Mouse (Mus musculus) myocyte (in vitro differentiated cells): ENCODE results near the gene Zfp36. TPM values are rescaled to one million over a fixed set of nuclear protein-coding genes. Genes with fewer than 3 reads are reported as not detected.

ENCODE experiments used
- H3K27me3 ChIP-seq: one replicate; pipeline ENCODE4 v1.6.1; 2011; ENCODE audit not compliant: control insufficient read depth, insufficient read depth, insufficient read length
- H3K36me3 ChIP-seq: one replicate; pipeline ENCODE4 v1.6.1; 2011; ENCODE audit not compliant: control insufficient read depth, insufficient read depth
- H3K4me2 ChIP-seq: one replicate; pipeline ENCODE4 v1.6.1; 2011; ENCODE audit warnings: low read depth, control low read depth
- H3K4me3 ChIP-seq: one replicate; pipeline ENCODE4 v1.5.1; 2011; ENCODE audit warnings: mild to moderate bottlenecking, control low read depth, moderate library complexity
- H3K79me2 ChIP-seq: one replicate; pipeline ENCODE4 v1.6.1; 2011; ENCODE audit not compliant: control insufficient read depth, insufficient read depth
- H3ac ChIP-seq: one replicate; pipeline ENCODE4 v1.6.1; 2011; ENCODE audit not compliant: control insufficient read depth, insufficient read length
- CEBPB ChIP-seq: IDR thresholded peaks from 2 replicates; pipeline ENCODE4 v1.6.1; 2011; ENCODE audit warnings: mild to moderate bottlenecking, moderate library complexity; ENCODE audit not compliant: poor library complexity, insufficient read depth, severe bottlenecking
- E2F4 ChIP-seq: IDR thresholded peaks from one replicate; pipeline ENCODE4 v1.6.1; 2011; ENCODE audit warnings: mild to moderate bottlenecking, control low read depth, moderate library complexity; ENCODE audit not compliant: insufficient read depth
- MAX ChIP-seq: IDR thresholded peaks from one replicate; pipeline ENCODE4 v1.6.1; 2011; ENCODE audit warnings: low read depth, mild to moderate bottlenecking, control low read depth
- MYOD1 ChIP-seq, 3 experiments: IDR thresholded peaks; one replicate each; pipeline ENCODE4 v1.6.1; 2011; ENCODE audit warnings: control low read depth in 2 of 3, low read depth in 2 of 3, mild to moderate bottlenecking in 2 of 3, moderate library complexity in 1 of 3; ENCODE audit not compliant: insufficient read length in 2 of 3, control insufficient read depth in 1 of 3
- MYOG ChIP-seq, 3 experiments: IDR thresholded peaks; one replicate each; pipeline ENCODE4 v1.6.1; 2011; ENCODE audit warnings: control low read depth in 2 of 3, low read depth in 2 of 3, mild to moderate bottlenecking in 2 of 3; ENCODE audit not compliant: insufficient read length in 2 of 3, control insufficient read depth in 1 of 3, insufficient read depth in 1 of 3
- POLR2A ChIP-seq: IDR thresholded peaks from one replicate; pipeline ENCODE4 v1.6.1; 2011; ENCODE audit warnings: low read depth, mild to moderate bottlenecking, control low read depth, moderate library complexity; ENCODE audit not compliant: insufficient read length
- POLR2AphosphoS2 ChIP-seq: IDR thresholded peaks from one replicate; pipeline ENCODE4 v1.6.1; 2011; ENCODE audit warnings: low read depth, control low read depth; ENCODE audit not compliant: insufficient read length
- REST ChIP-seq: IDR thresholded peaks from one replicate; pipeline ENCODE4 v1.6.1; 2011; ENCODE audit warnings: mild to moderate bottlenecking, control low read depth, moderate library complexity; ENCODE audit not compliant: insufficient read depth, insufficient read length
- SRF ChIP-seq: IDR thresholded peaks from one replicate; pipeline ENCODE4 v1.6.1; 2011; ENCODE audit warnings: low read depth; ENCODE audit not compliant: control insufficient read depth, insufficient read length
- TCF12 ChIP-seq: IDR thresholded peaks from one replicate; pipeline ENCODE4 v1.6.1; 2011; ENCODE audit warnings: mild to moderate bottlenecking, control low read depth; ENCODE audit not compliant: poor library complexity, insufficient read depth, severe bottlenecking
- TCF3 ChIP-seq: IDR thresholded peaks from one replicate; pipeline ENCODE4 v1.6.1; 2011; ENCODE audit warnings: low read depth, control low read depth; ENCODE audit not compliant: insufficient read length
- USF1 ChIP-seq: IDR thresholded peaks from one replicate; pipeline ENCODE4 v1.6.1; 2011; ENCODE audit warnings: low read depth, mild to moderate bottlenecking, control low read depth, moderate library complexity
- polyA plus RNA-seq: library from polyadenylated mRNA; unstranded; fragments of >200 nt; fragmentation: generic; extraction: Trizol; gene quantifications from one replicate; pipeline ENCODE4 v1.2.1, GENCODE M21; 2012; ENCODE audit warnings: missing spikeins

Zfp36 gene
- polyA plus RNA-seq, 1 experiment: 7.5 TPM

DNA sequence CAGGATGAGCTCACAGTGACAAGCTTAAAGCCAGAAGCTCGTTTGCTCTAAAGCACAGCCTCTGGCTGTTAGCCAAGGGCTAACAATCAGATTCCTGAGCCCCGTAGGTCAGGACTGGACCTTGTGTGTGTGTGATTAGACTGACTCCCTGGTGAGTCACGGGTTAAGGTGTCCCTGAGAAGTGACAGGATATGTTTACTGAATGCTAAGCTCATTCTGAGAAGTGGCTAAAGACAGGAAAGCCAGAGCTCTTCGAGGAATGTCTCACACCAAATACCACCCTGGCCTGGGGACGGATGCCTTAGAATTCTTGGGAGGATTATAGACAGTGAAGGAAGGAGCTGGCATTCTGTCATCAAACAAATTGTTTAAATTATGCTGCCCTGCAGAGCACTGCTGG lies 22.1 kb downstream of the Zfp36 start:
- Histone ChIP-seq H3K27me3 (no peaks in the 10 kb centered on the region), H3ac (no peak overlapping the region), H3K4me2 (peak overlapping the region; percentile 2), H3K79me2 (no peaks in the 10 kb centered on the region), H3K4me3 (no peak overlapping the region), H3K36me3 (peaks cover 17% of the 10 kb centered on the region)
- TF ChIP-seq CEBPB (no peak), TCF12 (no peak), MAX (no peak), E2F4 (no peak), REST (no peak), POLR2A (no peak), MYOD1 (IDR thresholded peaks at IDR 0.05; ENCODE audit: control insufficient read depth in 1 of 3, insufficient read length in 2 of 3, low read depth in 2 of 3) (no peak), SRF (no peak), USF1 (no peak), TCF3 (no peak), MYOG (IDR thresholded peaks at IDR 0.05; ENCODE audit: control insufficient read depth in 1 of 3, insufficient read depth in 1 of 3, insufficient read length in 2 of 3, low read depth in 2 of 3) (no peak), POLR2AphosphoS2 (no peak)

DNA sequence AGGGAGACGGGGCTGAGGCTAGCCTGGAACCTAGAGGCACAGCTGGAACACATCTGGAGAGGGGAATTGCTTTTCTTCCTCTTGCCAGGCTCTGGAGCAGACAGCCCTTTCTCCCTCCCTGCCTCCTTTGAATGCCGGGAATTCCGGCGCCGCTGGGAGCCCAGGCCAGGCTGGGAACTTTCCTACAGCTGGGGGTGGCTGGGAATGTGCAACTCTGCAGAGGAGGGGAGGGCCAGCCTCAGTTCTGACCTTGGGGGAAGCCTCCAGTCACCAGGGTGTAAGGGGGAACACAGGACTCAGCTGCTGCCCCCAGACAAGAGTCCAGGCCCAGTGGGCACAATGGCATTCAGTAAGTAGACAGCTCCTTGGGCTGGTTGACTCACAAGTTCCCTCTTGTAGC lies 23.1 kb downstream of the Zfp36 start:
- Histone ChIP-seq H3K36me3 (peaks cover 27% of the 10 kb centered on the region), H3K4me2 (no peak overlapping the region), H3ac (no peak overlapping the region), H3K79me2 (peaks cover 5% of the 10 kb centered on the region), H3K4me3 (no peak overlapping the region), H3K27me3 (no peaks in the 10 kb centered on the region)
- TF ChIP-seq USF1: no peak
- peak; percentile 10 for TF ChIP-seq POLR2A
- TF ChIP-seq MAX: no peak
- TF ChIP-seq MYOG (IDR thresholded peaks at IDR 0.05; ENCODE audit: control insufficient read depth in 1 of 3, insufficient read depth in 1 of 3, insufficient read length in 2 of 3, low read depth in 2 of 3): peak in 1 of 3 experiments; percentile 60
- TF ChIP-seq MYOD1 (IDR thresholded peaks at IDR 0.05; ENCODE audit: control insufficient read depth in 1 of 3, insufficient read length in 2 of 3, low read depth in 2 of 3): peak in 1 of 3 experiments; percentile 6
- TF ChIP-seq TCF3: no peak
- no peak for TF ChIP-seq CEBPB

DNA sequence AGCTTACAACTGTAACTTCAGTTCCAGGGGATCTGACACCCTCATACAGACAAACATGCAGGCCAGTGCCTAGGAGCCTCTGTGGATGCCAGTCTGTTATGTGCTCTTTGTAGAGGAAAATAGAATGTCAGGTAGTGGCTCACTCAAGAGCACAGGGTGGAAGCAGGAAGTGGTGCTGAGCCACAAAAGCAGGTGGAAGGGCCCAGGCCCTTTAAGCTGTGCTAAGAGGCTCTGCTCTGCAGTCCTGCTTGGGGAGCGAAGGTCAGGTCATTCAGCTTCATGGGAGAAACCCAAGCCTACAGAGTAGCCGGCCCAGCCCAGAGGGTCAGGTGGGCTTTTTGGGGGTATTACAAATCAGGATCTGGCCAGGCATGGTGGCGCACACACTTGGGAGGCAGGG lies 24.8 kb downstream of the Zfp36 start:
- H3K79me2 ChIP-seq: peaks cover 18% of the 10 kb centered on the region
- H3K4me2 ChIP-seq: no peak overlapping the region

DNA sequence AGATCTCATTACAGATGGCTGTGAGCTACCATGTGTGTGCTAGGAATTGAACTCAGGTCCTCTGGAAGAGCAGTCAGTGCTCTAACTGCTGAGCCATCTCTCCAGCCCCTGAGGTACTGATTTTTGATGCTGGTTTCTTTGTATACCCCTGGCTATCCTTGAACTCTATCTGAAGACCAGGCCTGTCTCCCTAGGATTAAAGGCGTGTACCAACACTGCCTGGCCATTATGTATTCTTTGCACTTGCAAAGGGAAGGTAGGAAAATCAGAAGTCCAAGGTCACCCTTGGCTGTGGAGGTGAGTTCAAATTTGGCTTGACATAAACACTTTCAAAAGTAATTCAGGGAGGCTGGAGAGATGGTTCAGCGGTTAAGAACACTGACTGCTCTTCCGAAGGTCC lies 25.5 kb downstream of the Zfp36 start:
- no peak overlapping the region for H3ac ChIP-seq
- no peak for TF ChIP-seq REST
- TF ChIP-seq E2F4: no peak
- TF ChIP-seq POLR2A: no peak
- TF ChIP-seq SRF: no peak
- no peak for TF ChIP-seq POLR2AphosphoS2
- no peak for TF ChIP-seq MYOD1 (IDR thresholded peaks at IDR 0.05; ENCODE audit: control insufficient read depth in 1 of 3, insufficient read length in 2 of 3, low read depth in 2 of 3)
- TF ChIP-seq TCF3: no peak
- TF ChIP-seq USF1: no peak
- TF ChIP-seq CEBPB: no peak
- TF ChIP-seq MYOG (IDR thresholded peaks at IDR 0.05; ENCODE audit: control insufficient read depth in 1 of 3, insufficient read depth in 1 of 3, insufficient read length in 2 of 3, low read depth in 2 of 3): no peak
- no peak for TF ChIP-seq TCF12
- TF ChIP-seq MAX: no peak
- no peak overlapping the region for H3K4me2 ChIP-seq
- no peaks in the 10 kb centered on the region for H3K27me3 ChIP-seq
- peaks cover 28% of the 10 kb centered on the region for H3K36me3 ChIP-seq
- H3K79me2 ChIP-seq: peaks cover 18% of the 10 kb centered on the region
- no peak overlapping the region for H3K4me3 ChIP-seq

More for the DNA sequence above, 24.8 kb downstream of the Zfp36 start:
- Histone ChIP-seq H3K36me3 (peaks cover 28% of the 10 kb centered on the region), H3K27me3 (no peaks in the 10 kb centered on the region), H3ac (no peak overlapping the region), H3K4me3 (no peak overlapping the region)
- no peak for TF ChIP-seq MAX
- TF ChIP-seq MYOG (IDR thresholded peaks at IDR 0.05; ENCODE audit: control insufficient read depth in 1 of 3, insufficient read depth in 1 of 3, insufficient read length in 2 of 3, low read depth in 2 of 3): no peak
- no peak for TF ChIP-seq USF1
- no peak for TF ChIP-seq CEBPB
- TF ChIP-seq TCF12: no peak
- TF ChIP-seq REST: no peak
- no peak for TF ChIP-seq POLR2AphosphoS2
- no peak for TF ChIP-seq MYOD1 (IDR thresholded peaks at IDR 0.05; ENCODE audit: control insufficient read depth in 1 of 3, insufficient read length in 2 of 3, low read depth in 2 of 3)
- no peak for TF ChIP-seq POLR2A
- no peak for TF ChIP-seq E2F4
- TF ChIP-seq SRF: no peak
- TF ChIP-seq TCF3: no peak

DNA sequence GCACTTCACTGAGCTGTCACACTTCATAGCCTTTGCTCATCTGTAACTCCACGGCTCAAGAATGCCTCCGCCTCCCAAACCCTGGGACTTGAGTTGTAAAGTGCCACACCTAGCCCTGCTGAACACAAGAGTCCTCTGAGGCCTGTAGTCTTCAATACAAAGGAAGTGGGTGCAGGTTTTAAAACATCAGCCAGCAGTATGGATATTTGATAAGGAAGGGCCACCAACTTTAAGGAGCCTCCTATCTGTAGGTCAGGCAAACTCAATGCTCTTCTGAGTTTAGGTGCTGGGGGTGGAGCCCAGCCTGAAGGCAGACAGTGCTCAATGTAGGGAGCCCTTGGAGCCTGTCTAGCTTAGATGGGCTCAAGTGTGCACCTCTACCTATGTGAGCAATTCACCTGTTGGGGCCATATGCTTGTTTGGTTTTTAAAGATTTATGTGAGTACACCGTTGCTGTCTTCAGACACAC lies 25.9 kb downstream of the Zfp36 start:
- Histone ChIP-seq H3K27me3 (no peaks in the 10 kb centered on the region), H3K4me3 (no peak overlapping the region), H3K79me2 (peaks cover 18% of the 10 kb centered on the region), H3K36me3 (peaks cover 28% of the 10 kb centered on the region), H3ac (no peak overlapping the region), H3K4me2 (no peak overlapping the region)
- TF ChIP-seq POLR2AphosphoS2 (peak; percentile 51), CEBPB (no peak)
